Mouse (Mus musculus) gastrocnemius, postnatal 36 days (tissue): ENCODE data around the gene Camta1. TPM values are rescaled to one million over a fixed set of nuclear protein-coding genes. Genes with fewer than 3 reads are reported as not detected.
A peak's percentile ranks its signal among the peaks of the same experiment; 100 is the strongest.

Source experiments
- DNase-seq, 2 experiments: peaks; one replicate each; pipeline ENCODE4 v3.0.0; 2022
- intact Hi-C: fragments of 180-260 bp; cut with DNase I; formaldehyde crosslinking; loops from one replicate; pipeline ENCODE4 v1.15.1; 2025
- total RNA-seq, 2 experiments: library from RNA; stranded (reverse); gene quantifications; 2 replicates each; pipeline ENCODE4 v1.2.3; 2021

Camta1 gene
- total RNA-seq, 2 experiments from 2014 or later = 93.4 to 109 TPM

DNA sequence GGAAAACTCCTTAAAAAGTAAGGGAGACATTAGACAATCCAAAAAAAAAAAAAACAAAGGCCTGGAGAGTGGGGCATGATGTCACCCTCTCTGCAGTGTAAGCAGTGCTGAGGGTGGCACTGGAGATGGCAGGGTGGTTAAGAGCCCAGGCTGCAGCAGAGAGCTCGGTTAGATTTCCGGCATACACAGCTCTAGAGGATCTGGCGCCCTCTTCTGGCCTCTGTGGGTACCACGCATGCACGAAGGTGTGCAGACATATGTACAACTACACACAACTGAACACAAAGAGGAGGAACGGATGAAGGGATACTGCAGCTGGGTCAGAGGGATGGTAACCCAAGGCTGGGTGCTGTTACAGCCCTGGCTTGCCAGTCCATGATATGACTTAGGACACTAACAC, 854.7 kb downstream of the Camta1 start:
- intact Hi-C loops = no loop called here
- no peak for DNase-seq

GRCm38 (mm10) chr4:151005656-151006318, 855.9 kb downstream of the Camta1 start:
- intact Hi-C loops = no loop called here
- DNase-seq = no peak

- intact Hi-C loops = no loop called here
- DNase-seq = no peak
These were observed 860.3 kb downstream of the Camta1 start for GRCm38 (mm10) chr4:151001397-151001796.

GRCm38 (mm10) chr4:150998626-150999025, 863.0 kb downstream of the Camta1 start:
- no peak for DNase-seq
- intact Hi-C loops = no loop called here

- intact Hi-C loops = no loop called here
- no peak for DNase-seq
These were observed 864.9 kb downstream of the Camta1 start, which contains the start of gene Uts2 for GRCm38 (mm10) chr4:150996797-150997196. Uts2 (plus strand) TSS chr4:150997097.

DNA sequence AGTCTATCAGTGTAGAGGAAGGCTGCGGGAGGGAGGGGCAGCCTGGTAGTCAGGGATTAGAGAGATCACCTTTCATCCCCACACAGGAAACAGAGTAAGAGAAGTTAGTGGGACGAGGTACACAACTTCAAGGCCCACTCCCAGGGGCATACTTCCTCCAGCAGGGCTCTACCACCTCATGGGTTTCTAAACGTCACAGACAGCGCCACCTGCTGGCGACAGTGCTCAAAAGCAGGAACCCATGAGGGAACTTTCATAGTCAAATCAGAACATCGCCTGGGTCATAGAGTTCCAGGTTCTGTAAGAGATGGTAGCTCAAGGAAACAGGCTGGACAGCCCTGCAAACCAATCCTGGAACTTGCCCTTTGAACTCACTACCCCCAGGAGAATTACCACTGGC, 871.5 kb downstream of the Camta1 start:
- no peak for DNase-seq
- intact Hi-C loops = no loop called here

DNA sequence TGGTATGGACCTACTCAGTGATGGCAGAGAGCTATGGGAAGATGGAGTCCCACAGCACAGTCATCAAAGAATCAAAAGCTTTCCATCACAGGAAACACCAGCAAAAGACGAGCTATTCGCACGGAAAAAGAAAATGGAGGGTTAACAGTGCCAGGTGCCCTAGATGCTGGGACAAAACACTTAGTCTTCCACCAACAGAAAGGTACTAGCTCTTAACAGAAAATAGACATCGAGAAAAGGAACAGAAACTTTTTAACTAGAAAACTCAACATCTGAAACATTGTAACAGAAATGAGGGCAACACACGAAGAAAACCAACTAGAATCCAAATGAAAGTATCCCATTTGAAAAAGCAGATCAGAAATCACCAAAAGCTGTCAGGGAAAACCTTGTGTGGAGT, 881.5 kb downstream of the Camta1 start:
- no peak for DNase-seq
- intact Hi-C loops = no loop called here

DNA sequence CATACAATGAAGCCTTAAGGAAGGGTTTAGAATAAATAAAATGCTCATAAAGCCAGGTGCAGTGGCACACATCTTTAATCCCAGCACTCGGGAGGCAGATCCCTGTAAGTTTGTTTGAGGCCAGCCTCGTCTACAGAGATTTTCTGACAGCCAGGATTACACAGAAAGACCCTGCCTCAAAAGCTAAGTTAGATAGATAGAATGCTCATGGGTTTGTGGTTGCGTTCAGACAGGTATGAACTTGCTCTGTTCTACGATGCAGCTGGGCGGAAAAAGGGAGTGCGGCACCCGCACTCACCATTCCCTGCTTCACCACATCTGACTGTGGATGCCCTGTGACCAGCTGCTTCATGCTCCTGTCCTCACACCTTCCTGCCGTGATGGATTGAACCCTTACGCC, 882.2 kb downstream of the Camta1 start:
- no peak for DNase-seq
- intact Hi-C loops = no loop called here

DNA sequence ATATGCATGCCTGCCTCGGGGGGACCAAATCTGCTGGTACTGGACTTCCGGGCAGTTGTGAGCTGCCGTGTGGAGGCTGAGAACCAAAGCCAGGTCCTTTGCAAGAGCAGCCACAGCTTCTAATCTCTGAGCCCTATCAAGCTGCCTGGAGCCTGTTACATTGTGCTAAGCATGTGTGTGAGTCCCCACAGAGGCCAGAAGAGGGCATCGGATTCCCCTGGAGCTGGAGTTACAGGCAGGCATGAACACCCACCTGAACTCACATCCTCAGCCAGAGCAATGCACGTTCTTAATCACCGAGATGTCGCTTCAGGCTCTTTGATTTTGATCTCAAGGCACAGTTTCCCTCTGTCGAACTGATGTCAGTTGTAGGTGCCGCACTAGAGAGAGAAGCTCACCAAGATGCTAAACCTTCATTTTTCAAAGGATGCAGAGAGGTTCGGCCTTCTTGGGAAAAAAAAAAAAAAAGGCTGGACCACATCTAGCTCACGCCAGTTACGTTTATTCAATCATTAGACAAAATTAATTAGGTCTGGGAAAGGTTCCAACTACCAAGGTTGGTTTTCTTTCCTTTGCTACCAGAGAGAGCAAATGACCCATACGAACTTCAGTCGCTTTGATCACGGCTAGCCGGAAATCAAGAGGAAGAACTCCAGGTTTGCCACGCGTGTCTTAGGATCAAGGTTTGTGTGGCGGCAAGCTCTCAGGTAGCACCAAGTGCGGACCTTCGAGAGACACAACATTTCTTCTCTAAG, 883.3 kb downstream of the Camta1 start:
- intact Hi-C loops = no loop called here
- no peak for DNase-seq

DNA sequence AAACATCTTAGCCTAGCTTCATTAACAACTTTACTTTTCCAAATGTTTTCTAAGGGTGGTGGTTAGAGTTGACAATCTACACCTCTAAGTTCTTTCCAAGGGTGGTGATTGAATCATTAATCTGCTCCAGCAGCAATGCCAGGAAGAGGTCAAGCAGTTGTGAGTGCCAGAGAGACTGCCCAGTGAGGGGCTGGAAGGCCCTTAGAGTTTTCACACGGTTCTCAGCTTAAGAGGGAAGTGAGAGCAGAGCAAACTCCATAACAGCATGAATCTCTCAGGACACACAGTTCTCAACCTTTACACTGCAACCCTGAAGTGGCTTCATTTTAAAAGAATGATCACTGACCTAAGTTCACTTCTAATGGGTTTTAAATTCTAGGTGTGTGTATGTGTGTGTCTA, 886.5 kb downstream of the Camta1 start:
- DNase-seq = no peak
- intact Hi-C loops = no loop called here

DNA sequence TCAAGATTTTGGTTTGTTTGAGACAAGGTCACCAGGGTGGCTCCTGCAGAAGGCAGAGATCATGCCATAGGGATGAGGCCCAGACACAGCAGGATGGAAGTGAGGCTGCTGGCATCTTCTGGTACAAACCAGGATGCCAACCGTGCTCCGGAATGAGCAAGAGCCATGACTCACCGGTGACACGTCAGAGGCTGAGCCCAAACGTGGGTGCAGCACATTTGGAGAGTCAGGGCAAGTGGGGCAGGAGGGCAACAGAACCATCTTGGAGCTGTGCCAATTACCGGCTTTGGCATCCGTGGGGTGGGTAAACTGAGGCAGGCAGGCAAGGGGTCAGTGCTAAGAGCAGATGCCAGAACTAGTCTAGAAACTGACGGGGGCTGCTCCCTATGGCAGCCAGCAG, 888.4 kb downstream of the Camta1 start:
- intact Hi-C loops = no loop called here
- DNase-seq = no peak

DNA sequence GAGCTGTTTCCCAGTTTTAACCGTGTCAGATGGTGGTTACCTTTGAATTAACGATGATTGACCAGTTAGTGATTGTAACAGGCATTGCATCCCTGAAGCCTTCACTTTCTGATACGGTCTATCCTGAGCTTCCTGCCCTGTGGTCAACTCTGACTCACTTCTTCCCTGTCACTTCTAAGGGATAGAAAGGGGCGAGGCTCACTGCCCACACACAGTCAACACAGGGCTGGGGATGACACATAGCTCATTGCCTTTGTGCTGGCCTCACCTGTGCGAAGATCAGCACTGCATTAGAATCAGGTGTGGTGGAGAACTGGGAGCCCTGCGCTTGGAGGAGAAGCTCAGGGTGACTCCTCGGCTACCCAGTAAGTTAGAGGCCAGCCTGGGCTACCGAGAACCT, 892.7 kb downstream of the Camta1 start:
- intact Hi-C loops = loop anchor here (5.0 to 10.0 kb wide), 2 partner anchors 68 to 176 kb away; no protein-coding TSS in a partner anchor
- DNase-seq = no peak

DNA sequence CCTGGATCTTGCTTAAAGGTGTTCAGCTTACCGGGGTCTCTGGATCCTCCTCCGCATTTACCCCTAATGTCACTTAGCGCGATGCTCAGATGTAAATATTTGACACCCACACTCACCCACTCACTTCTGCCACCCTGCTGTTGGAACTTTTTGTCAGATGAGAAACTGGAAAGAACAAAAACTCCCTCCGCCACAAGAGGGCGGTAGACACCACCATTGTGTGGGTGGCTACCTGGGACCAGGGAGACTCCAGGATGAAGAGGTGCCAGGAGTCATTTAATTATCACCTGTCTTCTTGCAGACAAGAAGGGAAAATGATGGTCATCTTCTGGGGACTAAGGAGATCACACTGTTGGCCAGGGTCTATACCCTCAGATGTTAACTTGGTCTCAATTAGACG, 895.1 kb downstream of the Camta1 start:
- intact Hi-C loops = loop anchor here (2.0 to 10.0 kb wide), 3 partner anchors 71 to 310 kb away; no protein-coding TSS in a partner anchor
- DNase-seq = peak; percentile 19 to 22

GRCm38 (mm10) chr4:150965555-150965951, 896.1 kb downstream of the Camta1 start:
- DNase-seq = no peak
- intact Hi-C loops = loop anchor here (5.0 to 10.0 kb wide), 2 partner anchors 72 to 179 kb away; no protein-coding TSS in a partner anchor

- intact Hi-C loops = loop anchor here (5.0 to 10.0 kb wide), 2 partner anchors 72 to 180 kb away; no protein-coding TSS in a partner anchor
- peak; percentile 80 to 82 for DNase-seq
These were observed 896.8 kb downstream of the Camta1 start for GRCm38 (mm10) chr4:150964635-150965554.

GRCm38 (mm10) chr4:150963711-150964110, 898.0 kb downstream of the Camta1 start:
- intact Hi-C loops = loop anchor here (10.0 kb wide), 1 partner anchor 181 kb away; no protein-coding TSS in a partner anchor
- no peak for DNase-seq

GRCm38 (mm10) chr4:150962231-150962630, 899.4 kb downstream of the Camta1 start:
- no peak for DNase-seq

DNA sequence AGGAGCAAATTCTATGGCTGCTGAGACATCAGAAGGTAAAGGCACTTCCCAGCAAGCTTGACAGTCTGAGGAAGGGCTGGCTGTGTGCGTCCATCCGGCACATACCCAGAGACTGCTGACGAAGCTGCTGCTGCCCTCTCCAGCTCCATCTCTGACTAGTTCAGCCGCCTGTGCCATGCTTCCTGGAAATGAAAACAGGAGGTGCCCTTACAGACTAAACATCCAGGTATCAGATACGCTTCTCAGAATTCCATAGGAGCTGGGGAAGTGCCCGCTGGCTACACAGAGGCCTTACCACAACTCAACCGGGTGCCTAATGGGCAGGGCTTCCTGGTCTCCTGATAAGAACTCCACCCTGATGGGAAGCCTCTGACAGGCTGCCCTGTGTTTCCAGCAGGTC, 903.1 kb downstream of the Camta1 start:
- intact Hi-C loops = loop anchor here (5.0 kb wide), 1 partner anchor 36 kb away; no protein-coding TSS in a partner anchor
- DNase-seq = no peak

More at GRCm38 (mm10) chr4:150962231-150962630, 899.4 kb downstream of the Camta1 start:
- intact Hi-C loops = loop anchor here (10.0 kb wide), 1 partner anchor 183 kb away; no protein-coding TSS in a partner anchor

GRCm38 (mm10) chr4:150957106-150957458, 904.6 kb downstream of the Camta1 start:
- no peak for DNase-seq
- intact Hi-C loops = loop anchor here (5.0 kb wide), 1 partner anchor 35 kb away; no protein-coding TSS in a partner anchor

- DNase-seq = no peak
- intact Hi-C loops = loop anchor here (5.0 kb wide), 1 partner anchor 34 kb away; no protein-coding TSS in a partner anchor
These were observed 905.1 kb downstream of the Camta1 start for GRCm38 (mm10) chr4:150956369-150957105.
